Mouse (Mus musculus) limb, embryonic 14.5 days (tissue): ENCODE measurements around the gene Nfe2. TPM values are rescaled to one million over a fixed set of nuclear protein-coding genes. Genes with fewer than 3 reads are reported as not detected.

Source experiments
- ATAC-seq: fragments of 200-750 bp; cut with Nextera tagmentation; 2 replicates; pipeline ENCODE4 v1.8.0; 2017; ENCODE audit warnings: low read depth, moderate number of reproducible peaks, moderate TSS enrichment; ENCODE audit not compliant: low FRiP score
- DNase-seq: peaks from one replicate; pipeline ENCODE4 v3.0.0-alpha.2; 2015; ENCODE audit warnings: low spot score
- H3K27ac ChIP-seq: fragments of 300-500 bp; sonication (generic); replicated peaks from 2 replicates; pipeline ENCODE4 v1.5.1; 2014; ENCODE audit warnings: low read depth, mild to moderate bottlenecking, low read length, moderate library complexity, mixed read lengths
- H3K27me3 ChIP-seq: fragments of 300-500 bp; sonication (generic); 2 replicates; pipeline ENCODE4 v1.6.1; 2014; ENCODE audit warnings: low read length, mixed read lengths; ENCODE audit not compliant: control insufficient read depth, insufficient read depth
- H3K36me3 ChIP-seq: fragments of 300-500 bp; sonication (generic); 2 replicates; pipeline ENCODE4 v1.6.1; 2014; ENCODE audit warnings: mild to moderate bottlenecking, low read length, moderate library complexity, mixed read lengths; ENCODE audit not compliant: control insufficient read depth, insufficient read depth
- H3K4me1 ChIP-seq: fragments of 300-500 bp; sonication (generic); 2 replicates; pipeline ENCODE4 v1.6.1; 2014; ENCODE audit warnings: antibody characterized with exemption, low read length, mixed read lengths; ENCODE audit not compliant: control insufficient read depth, insufficient read depth
- H3K4me2 ChIP-seq: fragments of 300-500 bp; sonication (generic); replicated peaks from 2 replicates; pipeline ENCODE4 v1.6.1; 2014; ENCODE audit warnings: low read depth, mild to moderate bottlenecking, low read length, moderate library complexity; ENCODE audit not compliant: severe bottlenecking
- H3K4me3 ChIP-seq: fragments of 300-500 bp; sonication (generic); replicated peaks from 2 replicates; pipeline ENCODE4 v1.5.1; 2014; ENCODE audit warnings: low read length
- H3K9ac ChIP-seq: fragments of 300-500 bp; sonication (generic); 2 replicates; pipeline ENCODE4 v1.6.1; 2014; ENCODE audit warnings: mild to moderate bottlenecking, low read depth, low read length, moderate library complexity; ENCODE audit not compliant: severe bottlenecking
- H3K9me3 ChIP-seq: fragments of 300-500 bp; sonication (generic); 2 replicates; pipeline ENCODE4 v1.6.1; 2016; ENCODE audit warnings: low read length; ENCODE audit not compliant: control insufficient read depth
- POLR2A ChIP-seq: fragments of 200-500 bp; IDR thresholded peaks from 2 replicates; pipeline ENCODE4 v1.8.0; 2012; ENCODE audit warnings: inconsistent platforms, mild to moderate bottlenecking, moderate library complexity, borderline replicate concordance; ENCODE audit not compliant: insufficient read depth, insufficient read length; ENCODE audit errors: extremely low read depth
- WGBS: fragments of 180-500 bp; shearing (Covaris S2); extraction: QIAGEN DNeasy Blood & Tissue Kit; methylation state at CpG from one replicate; pipeline ENCODE4 v1.1.7; 2014; 5-methylcytosine and 5-hydroxymethylcytosine counted together
- polyA plus RNA-seq, 2 experiments: library from polyadenylated mRNA; depleted of rRNA in 1 of 2; stranded (reverse) in 1 of 2; unstranded in 1 of 2; fragments of >200 nt; fragmentation: Nextera tagmentation in 1 of 2; extraction: Ambion mirVana in 1 of 2; gene quantifications; 2 replicates each; pipeline versions ENCODE4 v1.2.1 to v1.2.3; 2012 to 2014

Gene Nfe2
- polyA plus RNA-seq, 2 experiments: 1.5 TPM

DNA sequence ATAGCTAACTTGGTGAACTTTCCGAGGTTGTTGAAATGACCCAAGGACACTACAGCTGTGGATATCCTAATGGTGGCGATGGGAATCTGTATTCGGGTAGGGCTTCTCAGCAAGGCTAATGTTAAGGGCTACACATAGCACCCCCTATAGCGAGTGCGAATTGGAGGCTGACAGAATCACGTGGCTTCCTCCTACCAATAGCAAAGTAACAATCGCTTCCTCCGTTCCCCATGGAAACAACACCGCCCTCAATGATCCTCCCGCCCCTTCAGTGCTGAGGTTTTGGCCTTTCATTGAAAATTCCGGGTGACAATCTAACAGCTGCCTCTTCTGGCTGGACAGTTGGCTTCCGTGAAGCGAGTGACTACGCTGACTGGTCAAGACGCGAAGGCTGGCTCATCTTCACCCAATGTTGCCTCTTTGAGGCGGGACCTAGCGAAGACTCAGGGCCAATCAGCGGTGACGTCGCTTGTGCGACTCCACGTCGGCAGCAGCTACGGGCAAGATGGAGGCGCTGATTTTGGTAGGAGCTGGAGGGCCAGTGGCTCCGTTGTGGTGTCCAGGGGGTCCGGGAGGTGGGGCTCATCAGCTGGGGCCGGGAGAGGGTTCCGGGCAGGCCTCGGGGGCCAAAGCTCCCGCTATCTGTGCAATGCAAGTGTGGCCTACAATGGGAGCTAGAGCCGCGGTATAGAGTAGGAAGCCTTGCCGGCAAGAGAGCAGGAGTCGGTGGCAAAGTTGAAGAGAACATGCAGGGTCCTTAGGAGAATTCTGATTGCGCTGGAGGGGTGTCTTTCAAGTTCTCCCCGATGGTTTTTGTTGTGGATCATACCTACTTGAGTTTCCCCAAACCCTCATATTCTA lies 14.4 kb upstream of the Nfe2 start, which contains the start of gene Copz1:
Gene Copz1, plus strand, starts transcription at position 296 of the 861 bp plus-strand sequence.
- peak within 1 kb of the TSS; percentile 85 for H3K9ac ChIP-seq
- no peaks in the 10 kb centered on the region for H3K27me3 ChIP-seq
- H3K4me2 ChIP-seq: peak within 1 kb of the TSS; percentile 68
- under 1% methylated on average over 38 of the region's 38 CpGs for WGBS
- H3K4me3 ChIP-seq: peak within 1 kb of the TSS; percentile 78
- H3K4me1 ChIP-seq: peaks cover 17% of the 10 kb centered on the region
- no peaks in the 10 kb centered on the region for H3K9me3 ChIP-seq
- ATAC-seq (peak; percentile 97), DNase-seq (peak; percentile 99)
- TF ChIP-seq POLR2A: peak; percentile 79; the same call in 1 of the 2 replicates
- 0 out of 2 replicates have a peak, but pooled peaks cover 4% of the 10 kb centered on the region for H3K36me3 ChIP-seq
- peak within 1 kb of the TSS; percentile 53 for H3K27ac ChIP-seq

DNA sequence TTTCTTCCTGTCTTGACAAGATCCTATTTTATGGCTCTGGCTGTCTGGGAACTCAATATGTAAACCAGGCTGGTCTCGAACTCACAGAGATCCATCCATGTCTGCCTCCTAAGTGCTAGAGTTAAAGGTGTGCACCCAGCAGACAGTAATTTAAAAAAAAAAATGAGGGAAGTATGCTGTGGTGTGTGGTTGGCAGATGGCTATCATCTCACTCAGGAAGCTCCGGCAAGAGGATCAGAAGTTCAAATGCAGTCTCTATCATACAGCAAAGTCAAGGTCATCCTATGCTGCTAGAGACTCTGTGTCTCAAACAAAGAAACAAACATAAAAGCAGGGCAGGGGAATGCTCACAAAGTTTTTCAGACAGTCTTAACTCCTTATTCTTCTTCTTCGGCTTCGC lies 10.7 kb upstream of the Nfe2 start:
- 82% methylated on average over 4 of the region's 4 CpGs for WGBS
- no peak for TF ChIP-seq POLR2A
- ATAC-seq: no peak

DNA sequence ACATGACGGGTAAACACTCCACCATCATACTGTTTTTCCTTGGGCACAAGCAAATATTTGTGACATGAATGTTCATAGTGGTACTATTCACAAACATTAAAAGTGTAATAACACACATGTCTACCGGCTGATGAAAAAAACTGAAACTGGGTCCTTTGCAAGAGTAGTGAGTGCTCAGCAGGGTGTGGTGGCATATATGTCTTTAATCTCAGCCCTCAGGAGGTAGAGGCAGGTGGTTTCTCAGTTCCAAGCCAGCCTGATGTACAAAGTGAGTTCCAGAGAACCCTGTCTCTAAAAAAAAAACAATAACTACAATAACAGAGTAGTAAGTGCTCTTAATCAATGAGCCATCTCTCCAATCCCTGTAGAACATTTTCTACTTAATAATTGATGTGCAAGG lies 6.6 kb upstream of the Nfe2 start:
- no peak for ATAC-seq
- 81% methylated on average over 2 of the region's 2 CpGs for whole genome bisulfite sequencing
- no peak overlapping the region for H3K27ac ChIP-seq
- H3K36me3 ChIP-seq: no peaks in the 10 kb centered on the region
- H3K9me3 ChIP-seq: no peaks in the 10 kb centered on the region
- H3K4me2 ChIP-seq: no peak overlapping the region
- no peak for DNase-seq
- H3K4me1 ChIP-seq: no peaks in the 10 kb centered on the region
- no peaks in the 10 kb centered on the region for H3K27me3 ChIP-seq
- no peak for TF ChIP-seq POLR2A
- H3K4me3 ChIP-seq: no peak overlapping the region
- H3K9ac ChIP-seq: no peak overlapping the region

More for the DNA sequence above, 10.7 kb upstream of the Nfe2 start:
- H3K4me2 ChIP-seq: no peak overlapping the region
- no peak overlapping the region for H3K4me3 ChIP-seq
- no peaks in the 10 kb centered on the region for H3K36me3 ChIP-seq
- H3K9ac ChIP-seq: no peak overlapping the region
- no peak overlapping the region for H3K27ac ChIP-seq
- DNase-seq: no peak
- no peaks in the 10 kb centered on the region for H3K27me3 ChIP-seq
- no peaks in the 10 kb centered on the region for H3K9me3 ChIP-seq
- H3K4me1 ChIP-seq: peaks cover 5% of the 10 kb centered on the region

DNA sequence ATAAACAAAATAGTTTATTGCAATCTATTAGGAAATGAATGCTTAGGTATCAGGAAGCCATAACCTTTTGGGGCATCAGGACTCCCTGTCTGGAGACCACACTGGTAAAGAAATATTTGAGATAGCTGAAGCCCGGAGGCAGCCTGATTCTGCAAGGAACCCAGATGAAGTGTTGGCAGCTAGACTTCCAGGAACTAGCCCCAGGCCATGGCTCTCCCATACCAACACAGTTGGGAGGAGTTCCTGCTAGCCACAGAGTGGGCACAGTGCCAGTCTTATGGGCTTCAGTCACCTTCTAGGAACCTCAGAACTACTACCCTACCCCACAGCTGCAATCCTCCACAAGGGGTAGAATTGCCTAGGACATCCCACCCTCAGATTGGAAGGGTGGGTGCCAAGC lies 1.8 kb upstream of the Nfe2 start:
- no peak for TF ChIP-seq POLR2A
- H3K4me2 ChIP-seq: no peak overlapping the region
- WGBS: 53% methylated on average over 1 of the region's 1 CpGs
- H3K9ac ChIP-seq: no peak overlapping the region
- ATAC-seq (no peak), DNase-seq (no peak)
- H3K4me3 ChIP-seq: no peak overlapping the region
- no peaks in the 10 kb centered on the region for H3K36me3 ChIP-seq
- H3K4me1 ChIP-seq: peaks cover 2% of the 10 kb centered on the region
- no peak overlapping the region for H3K27ac ChIP-seq
- no peaks in the 10 kb centered on the region for H3K9me3 ChIP-seq
- H3K27me3 ChIP-seq: no peaks in the 10 kb centered on the region

DNA sequence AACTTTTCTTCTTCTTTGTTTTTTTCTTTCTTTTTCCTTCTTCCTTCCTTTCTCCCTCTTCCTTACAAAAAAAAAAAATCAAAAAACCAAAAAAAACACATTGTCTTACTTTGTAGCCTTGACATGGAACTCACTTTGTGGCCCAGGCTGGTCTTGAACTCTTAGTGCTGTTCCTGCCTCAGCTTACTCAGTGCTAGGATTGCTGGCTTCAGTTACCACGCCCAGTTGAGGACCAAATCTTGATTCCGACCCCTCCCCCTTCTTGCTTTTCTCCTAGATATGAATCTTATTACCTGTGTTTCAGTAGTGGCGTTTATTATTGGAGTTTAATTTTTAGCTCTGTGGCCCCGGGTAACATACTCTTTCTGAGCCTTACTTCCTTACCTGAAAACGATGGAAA lies 959 bp upstream of the Nfe2 start:
- Histone ChIP-seq H3K9me3 (no peaks in the 10 kb centered on the region), H3K4me1 (peaks cover 8% of the 10 kb centered on the region), H3K36me3 (no peaks in the 10 kb centered on the region), H3K27me3 (no peaks in the 10 kb centered on the region), H3K27ac (no peak overlapping the region), H3K4me2 (no peak overlapping the region), H3K4me3 (no peak overlapping the region), H3K9ac (no peak overlapping the region)
- no peak for TF ChIP-seq POLR2A
- no peak for ATAC-seq
- no peak for DNase-seq
- 82% methylated on average over 5 of the region's 5 CpGs for WGBS
